Mouse (Mus musculus): ENCODE measurements at regions not wholly inside any gene's neighbourhood (a gene's known extent, or its start where the extent isn't known, plus 50 kb on each side); places are given as distances from the start of the nearest gene placed in this dataset.
A peak's percentile ranks its signal among the peaks of the same experiment; 100 is the strongest.

GRCm38 (mm10) chr4:95105424-95105823 lies 53.4 kb upstream of the Jun start:
- no peak for DNase-seq

GRCm38 (mm10) chr4:95105926-95106622 lies 54.1 kb upstream of the Jun start:
- peak; percentile 14 to 24 for DNase-seq

GRCm38 (mm10) chr4:95106881-95107665 lies 55.1 kb upstream of the Jun start:
- DNase-seq, result no peak

GRCm38 (mm10) chr4:95108811-95109210 lies 56.8 kb upstream of the Jun start:
- no peak for DNase-seq

GRCm38 (mm10) chr4:95110828-95111227 lies 58.8 kb upstream of the Jun start:
- DNase-seq, result no peak

- peak in 1 of 2 experiments; percentile 11 for DNase-seq
Observed at GRCm38 (mm10) chr4:95117158-95117681, 65.2 kb upstream of the Jun start.

- DNase-seq, result no peak
Observed at GRCm38 (mm10) chr4:95120876-95121275, 68.9 kb upstream of the Jun start.

- DNase-seq, result no peak
Observed at GRCm38 (mm10) chr4:95125346-95125745, 73.3 kb upstream of the Jun start.

- DNase-seq, result peak; percentile 19 to 34
Observed at GRCm38 (mm10) chr4:95127970-95128369, 75.9 kb upstream of the Jun start.

- peak; percentile 80 to 86 for DNase-seq
Observed at GRCm38 (mm10) chr4:95133815-95134214, 81.8 kb upstream of the Jun start.

GRCm38 (mm10) chr4:95134611-95135010 lies 82.6 kb upstream of the Jun start:
- peak; percentile 59 to 68 for DNase-seq

- DNase-seq, result peak in 1 of 2 experiments; percentile 18
Observed at GRCm38 (mm10) chr4:95137413-95138143, 85.6 kb upstream of the Jun start.

- no peak for DNase-seq
Observed at GRCm38 (mm10) chr4:95138676-95139075, 86.7 kb upstream of the Jun start.

GRCm38 (mm10) chr4:95141253-95141652 lies 89.2 kb upstream of the Jun start:
- no peak for DNase-seq

GRCm38 (mm10) chr4:95143130-95143529 lies 91.1 kb upstream of the Jun start:
- DNase-seq, result no peak

- no peak for DNase-seq
Observed at GRCm38 (mm10) chr4:95143668-95144067, 91.6 kb upstream of the Jun start.

GRCm38 (mm10) chr4:95144440-95144839 lies 92.4 kb upstream of the Jun start:
- DNase-seq, result no peak

GRCm38 (mm10) chr4:95146268-95146667 lies 94.2 kb upstream of the Jun start:
- DNase-seq, result no peak

GRCm38 (mm10) chr4:95148665-95149064 lies 96.6 kb upstream of the Jun start:
- DNase-seq, result no peak

GRCm38 (mm10) chr4:95151678-95152077 lies 99.7 kb upstream of the Jun start:
- DNase-seq, result peak in 1 of 2 experiments; percentile 23

- DNase-seq, result no peak
Observed at GRCm38 (mm10) chr4:95152431-95153115, 100.6 kb upstream of the Jun start.

GRCm38 (mm10) chr4:95153737-95154287 lies 101.8 kb upstream of the Jun start:
- peak; percentile 30 to 49 for DNase-seq
